Mouse (Mus musculus): ENCODE data around the gene Rbm26. TPM values are rescaled to one million over a fixed set of nuclear protein-coding genes. Genes with fewer than 3 reads are reported as not detected.

Gene Rbm26
- polyA plus RNA-seq, 1 experiment from 2014 or later = 27.0 TPM

- no peaks in the 10 kb centered on the region for H3K27me3 ChIP-seq (ENCODE audit: control insufficient read depth, insufficient read depth, low read depth, low read length)
- H3K4me3 ChIP-seq (ENCODE audit: low read length) = no peak overlapping the region
- H3K4me1 ChIP-seq (replicated peaks; ENCODE audit: control insufficient read depth, insufficient read depth, low read length) = no peaks in the 10 kb centered on the region
- 77% methylated on average over 2 of the region's 2 CpGs for WGBS
- no peak overlapping the region for H3K9ac ChIP-seq (ENCODE audit: low read length)
- no peak overlapping the region for H3K4me2 ChIP-seq (ENCODE audit: low read depth, low read length)
- no peaks in the 10 kb centered on the region for H3K9me3 ChIP-seq (ENCODE audit: control insufficient read depth, low read length)
- H3K27ac ChIP-seq (ENCODE audit: low read length) = no peak overlapping the region
- ATAC-seq (ENCODE audit: low read depth) = no peak
- peaks cover 14% of the 10 kb centered on the region for H3K36me3 ChIP-seq (ENCODE audit: control insufficient read depth, insufficient read depth, low read length)
Measured at GRCm38 (mm10) chr14:105115402-105115801, 61.7 kb downstream of the Rbm26 start.

GRCm38 (mm10) chr14:105106252-105106651, 70.9 kb downstream of the Rbm26 start:
- H3K27ac ChIP-seq (ENCODE audit: low read length) = no peak overlapping the region
- H3K9ac ChIP-seq (ENCODE audit: low read length) = no peak overlapping the region
- no peak overlapping the region for H3K4me2 ChIP-seq (ENCODE audit: low read depth, low read length)
- H3K4me3 ChIP-seq (ENCODE audit: low read length) = no peak overlapping the region
- no peaks in the 10 kb centered on the region for H3K4me1 ChIP-seq (replicated peaks; ENCODE audit: control insufficient read depth, insufficient read depth, low read length)
- H3K36me3 ChIP-seq (ENCODE audit: control insufficient read depth, insufficient read depth, low read length) = peaks cover 3% of the 10 kb centered on the region; the same call in 1 of the 2 replicates
- no peaks in the 10 kb centered on the region for H3K9me3 ChIP-seq (ENCODE audit: control insufficient read depth, low read length)
- no peaks in the 10 kb centered on the region for H3K27me3 ChIP-seq (ENCODE audit: control insufficient read depth, insufficient read depth, low read depth, low read length)
- WGBS = 88% methylated on average over 2 of the region's 2 CpGs
- ATAC-seq (ENCODE audit: low read depth) = no peak

GRCm38 (mm10) chr14:105098861-105099260, 78.3 kb downstream of the Rbm26 start:
- no peaks in the 10 kb centered on the region for H3K36me3 ChIP-seq (ENCODE audit: control insufficient read depth, insufficient read depth, low read length)
- WGBS = 75% methylated on average over 7 of the region's 7 CpGs

GRCm38 (mm10) chr14:105096221-105096620, 80.9 kb downstream of the Rbm26 start:
- WGBS = 49% methylated on average over 3 of the region's 3 CpGs
- H3K36me3 ChIP-seq (ENCODE audit: control insufficient read depth, insufficient read depth, low read length) = no peaks in the 10 kb centered on the region

More at GRCm38 (mm10) chr14:105098861-105099260, 78.3 kb downstream of the Rbm26 start:
- H3K27me3 ChIP-seq (ENCODE audit: control insufficient read depth, insufficient read depth, low read depth, low read length) = no peaks in the 10 kb centered on the region
- no peak overlapping the region for H3K27ac ChIP-seq (ENCODE audit: low read length)
- H3K4me2 ChIP-seq (ENCODE audit: low read depth, low read length) = no peak overlapping the region
- no peaks in the 10 kb centered on the region for H3K9me3 ChIP-seq (ENCODE audit: control insufficient read depth, low read length)
- no peaks in the 10 kb centered on the region for H3K4me1 ChIP-seq (replicated peaks; ENCODE audit: control insufficient read depth, insufficient read depth, low read length)
- ATAC-seq (ENCODE audit: low read depth) = 0 out of 2 replicates have a peak, but pooled peaks have one; percentile 23
- no peak overlapping the region for H3K9ac ChIP-seq (ENCODE audit: low read length)
- H3K4me3 ChIP-seq (ENCODE audit: low read length) = no peak overlapping the region

GRCm38 (mm10) chr14:105087001-105087400, 90.1 kb downstream of the Rbm26 start:
- Histone ChIP-seq H3K27me3 (ENCODE audit: control insufficient read depth, insufficient read depth, low read depth, low read length) (no peaks in the 10 kb centered on the region), H3K36me3 (ENCODE audit: control insufficient read depth, insufficient read depth, low read length) (no peaks in the 10 kb centered on the region), H3K27ac (ENCODE audit: low read length) (no peak overlapping the region), H3K4me1 (replicated peaks; ENCODE audit: control insufficient read depth, insufficient read depth, low read length) (no peaks in the 10 kb centered on the region), H3K4me2 (ENCODE audit: low read depth, low read length) (no peak overlapping the region), H3K9me3 (ENCODE audit: control insufficient read depth, low read length) (no peaks in the 10 kb centered on the region), H3K4me3 (ENCODE audit: low read length) (no peak overlapping the region), H3K9ac (ENCODE audit: low read length) (no peak overlapping the region)
- no peak for ATAC-seq (ENCODE audit: low read depth)
- 64% methylated on average over 4 of the region's 4 CpGs for WGBS

More at GRCm38 (mm10) chr14:105096221-105096620, 80.9 kb downstream of the Rbm26 start:
- no peak overlapping the region for H3K27ac ChIP-seq (ENCODE audit: low read length)
- ATAC-seq (ENCODE audit: low read depth) = no peak
- no peak overlapping the region for H3K9ac ChIP-seq (ENCODE audit: low read length)
- no peak overlapping the region for H3K4me2 ChIP-seq (ENCODE audit: low read depth, low read length)
- no peaks in the 10 kb centered on the region for H3K4me1 ChIP-seq (replicated peaks; ENCODE audit: control insufficient read depth, insufficient read depth, low read length)
- H3K4me3 ChIP-seq (ENCODE audit: low read length) = no peak overlapping the region
- H3K9me3 ChIP-seq (ENCODE audit: control insufficient read depth, low read length) = no peaks in the 10 kb centered on the region
- H3K27me3 ChIP-seq (ENCODE audit: control insufficient read depth, insufficient read depth, low read depth, low read length) = no peaks in the 10 kb centered on the region

- Histone ChIP-seq H3K36me3 (ENCODE audit: control insufficient read depth, insufficient read depth, low read length) (no peaks in the 10 kb centered on the region), H3K9me3 (ENCODE audit: control insufficient read depth, low read length) (no peaks in the 10 kb centered on the region), H3K27me3 (ENCODE audit: control insufficient read depth, insufficient read depth, low read depth, low read length) (no peaks in the 10 kb centered on the region), H3K9ac (ENCODE audit: low read length) (no peak overlapping the region), H3K27ac (ENCODE audit: low read length) (peak overlapping the region; percentile 30), H3K4me2 (ENCODE audit: low read depth, low read length) (no peak overlapping the region), H3K4me3 (ENCODE audit: low read length) (no peak overlapping the region), H3K4me1 (replicated peaks; ENCODE audit: control insufficient read depth, insufficient read depth, low read length) (no peaks in the 10 kb centered on the region)
- WGBS = 49% methylated on average over 7 of the region's 7 CpGs
- peak; percentile 98 for ATAC-seq (ENCODE audit: low read depth)
Measured at GRCm38 (mm10) chr14:105085332-105085993, 91.7 kb downstream of the Rbm26 start.

GRCm38 (mm10) chr14:105084757-105085330, 92.3 kb downstream of the Rbm26 start:
- Histone ChIP-seq H3K36me3 (ENCODE audit: control insufficient read depth, insufficient read depth, low read length) (no peaks in the 10 kb centered on the region), H3K9ac (ENCODE audit: low read length) (no peak overlapping the region), H3K27me3 (ENCODE audit: control insufficient read depth, insufficient read depth, low read depth, low read length) (no peaks in the 10 kb centered on the region), H3K4me2 (ENCODE audit: low read depth, low read length) (no peak overlapping the region), H3K4me1 (replicated peaks; ENCODE audit: control insufficient read depth, insufficient read depth, low read length) (no peaks in the 10 kb centered on the region), H3K27ac (ENCODE audit: low read length) (peak overlapping the region; percentile 53; the same call in 1 of the 2 replicates), H3K4me3 (ENCODE audit: low read length) (no peak overlapping the region), H3K9me3 (ENCODE audit: control insufficient read depth, low read length) (no peaks in the 10 kb centered on the region)
- WGBS = 45% methylated on average over 8 of the region's 8 CpGs
- ATAC-seq (ENCODE audit: low read depth) = peak; percentile 29; the same call in 1 of the 2 replicates

GRCm38 (mm10) chr14:105084106-105084505, 93.0 kb downstream of the Rbm26 start:
- Histone ChIP-seq H3K9ac (ENCODE audit: low read length) (no peak overlapping the region), H3K9me3 (ENCODE audit: control insufficient read depth, low read length) (no peaks in the 10 kb centered on the region), H3K27ac (ENCODE audit: low read length) (no peak overlapping the region), H3K4me2 (ENCODE audit: low read depth, low read length) (no peak overlapping the region), H3K27me3 (ENCODE audit: control insufficient read depth, insufficient read depth, low read depth, low read length) (no peaks in the 10 kb centered on the region), H3K4me1 (replicated peaks; ENCODE audit: control insufficient read depth, insufficient read depth, low read length) (no peaks in the 10 kb centered on the region), H3K36me3 (ENCODE audit: control insufficient read depth, insufficient read depth, low read length) (no peaks in the 10 kb centered on the region), H3K4me3 (ENCODE audit: low read length) (no peak overlapping the region)
- WGBS = 82% methylated on average over 11 of the region's 11 CpGs
- no peak for ATAC-seq (ENCODE audit: low read depth)

- no peaks in the 10 kb centered on the region for H3K36me3 ChIP-seq (ENCODE audit: control insufficient read depth, insufficient read depth, low read length)
- H3K4me1 ChIP-seq (replicated peaks; ENCODE audit: control insufficient read depth, insufficient read depth, low read length) = no peaks in the 10 kb centered on the region
- no peak overlapping the region for H3K27ac ChIP-seq (ENCODE audit: low read length)
- ATAC-seq (ENCODE audit: low read depth) = no peak
- no peak overlapping the region for H3K4me2 ChIP-seq (ENCODE audit: low read depth, low read length)
- H3K27me3 ChIP-seq (ENCODE audit: control insufficient read depth, insufficient read depth, low read depth, low read length) = no peaks in the 10 kb centered on the region
- H3K4me3 ChIP-seq (ENCODE audit: low read length) = no peak overlapping the region
- H3K9me3 ChIP-seq (ENCODE audit: control insufficient read depth, low read length) = no peaks in the 10 kb centered on the region
- H3K9ac ChIP-seq (ENCODE audit: low read length) = no peak overlapping the region
- WGBS = 82% methylated on average over 2 of the region's 2 CpGs
Measured at GRCm38 (mm10) chr14:105074776-105075175, 102.4 kb downstream of the Rbm26 start.

All from lung, embryonic 16.5 days (tissue).